Mouse (Mus musculus) heart, embryonic 14.5 days (tissue): ENCODE results near the gene Mrpl55. TPM values are rescaled to one million over a fixed set of nuclear protein-coding genes. Genes with fewer than 3 reads are reported as not detected.
A peak's percentile ranks its signal among the peaks of the same experiment; 100 is the strongest.

Experiments used
- ATAC-seq: fragments of 200-750 bp; cut with Nextera tagmentation; 2 replicates; pipeline ENCODE4 v1.8.0; 2017; ENCODE audit warnings: low read depth, moderate TSS enrichment; ENCODE audit not compliant: insufficient number of reproducible peaks, insufficient read depth, low FRiP score
- H3K27ac ChIP-seq, 2 experiments: fragments of 200-500 bp in 1 of 2; fragments of 300-500 bp in 1 of 2; sonication (generic) in 1 of 2; replicated peaks in 1 of 2; 2 replicates each; pipeline ENCODE4 v1.5.1; 2012 to 2014; ENCODE audit warnings: low read depth in 2 of 2, low read length in 2 of 2, control low read depth in 1 of 2, mild to moderate bottlenecking in 1 of 2, mixed read lengths in 1 of 2; ENCODE audit not compliant: control insufficient read depth in 1 of 2, insufficient read depth in 1 of 2
- H3K27me3 ChIP-seq: fragments of 300-500 bp; sonication (generic); 2 replicates; pipeline ENCODE4 v1.6.1; 2014; ENCODE audit warnings: mild to moderate bottlenecking, low read length, control low read depth; ENCODE audit not compliant: control insufficient read depth, insufficient read depth
- H3K36me3 ChIP-seq: fragments of 300-500 bp; sonication (generic); 2 replicates; pipeline ENCODE4 v1.6.1; 2014; ENCODE audit warnings: mild to moderate bottlenecking, control low read depth, low read length, mixed read lengths; ENCODE audit not compliant: control insufficient read depth, insufficient read depth
- H3K4me1 ChIP-seq, 2 experiments: fragments of 200-500 bp in 1 of 2; fragments of 300-500 bp in 1 of 2; sonication (generic) in 1 of 2; 2 replicates each; pipeline ENCODE4 v1.6.1; 2012 to 2014; ENCODE audit warnings: low read length in 2 of 2, control low read depth in 1 of 2, mixed read lengths in 1 of 2; ENCODE audit not compliant: control insufficient read depth in 2 of 2, insufficient read depth in 2 of 2
- H3K4me2 ChIP-seq: fragments of 300-500 bp; sonication (generic); 2 replicates; pipeline ENCODE4 v1.6.1; 2014; ENCODE audit warnings: mild to moderate bottlenecking, low read length
- H3K4me3 ChIP-seq, 2 experiments: fragments of 200-500 bp in 1 of 2; fragments of 300-500 bp in 1 of 2; sonication (generic) in 1 of 2; 2 replicates each; pipeline ENCODE4 v1.5.1; 2012 to 2014; ENCODE audit warnings: low read length in 2 of 2, mild to moderate bottlenecking in 2 of 2, control low read depth in 1 of 2, low read depth in 1 of 2, moderate library complexity in 1 of 2; ENCODE audit not compliant: control insufficient read depth in 1 of 2, insufficient read depth in 1 of 2
- H3K9ac ChIP-seq: fragments of 300-500 bp; sonication (generic); 2 replicates; pipeline ENCODE4 v1.6.1; 2014; ENCODE audit warnings: mild to moderate bottlenecking, low read length
- H3K9me3 ChIP-seq: fragments of 300-500 bp; sonication (generic); 2 replicates; pipeline ENCODE4 v1.6.1; 2016; ENCODE audit warnings: low read length, control low read depth; ENCODE audit not compliant: control insufficient read depth
- WGBS: fragments of 180-500 bp; shearing (Covaris S2); extraction: QIAGEN DNeasy Blood & Tissue Kit; methylation state at CpG from one replicate; pipeline ENCODE4 v1.1.7; 2014; 5-methylcytosine and 5-hydroxymethylcytosine counted together
- polyA plus RNA-seq: library from polyadenylated mRNA; unstranded; fragments of >200 nt; fragmentation: Nextera tagmentation; extraction: Ambion mirVana; gene quantifications from 2 replicates; pipeline ENCODE4 v1.2.1, GENCODE M21; 2014

Gene Mrpl55
- polyA plus RNA-seq, 1 experiment from 2014 or later, result 133 TPM

- no peaks in the 10 kb centered on the region for H3K27me3 ChIP-seq
- peaks cover 11 to 70% of the 10 kb centered on the region in 2 experiments for H3K4me1 ChIP-seq
- WGBS, result 85% methylated on average over 3 of the region's 3 CpGs
- H3K4me3 ChIP-seq, result no peak overlapping the region
- H3K9me3 ChIP-seq, result no peaks in the 10 kb centered on the region
- peak overlapping the region; percentile 27; the same call in 1 of the 2 replicates for H3K9ac ChIP-seq
- no peak for ATAC-seq
- H3K27ac ChIP-seq, result 0 out of 4 replicates have a peak overlapping the region, but pooled peaks of 1 of the 2 experiments have one; percentile 7
- H3K36me3 ChIP-seq, result peaks cover 29% of the 10 kb centered on the region
- H3K4me2 ChIP-seq, result peak overlapping the region; percentile 88; the same call in 1 of the 2 replicates
Measured at GRCm38 (mm10) chr11:59224025-59224424, 21.7 kb downstream of the Mrpl55 start.

- Histone ChIP-seq H3K27ac (no peak overlapping the region), H3K4me3 (no peak overlapping the region), H3K4me1 (peaks cover 11 to 69% of the 10 kb centered on the region in 2 experiments), H3K27me3 (no peaks in the 10 kb centered on the region), H3K9me3 (no peaks in the 10 kb centered on the region), H3K9ac (peak overlapping the region; percentile 27; the same call in 1 of the 2 replicates), H3K36me3 (peaks cover 26% of the 10 kb centered on the region), H3K4me2 (peak overlapping the region; percentile 88)
- WGBS, result 29% methylated on average over 2 of the region's 2 CpGs
- ATAC-seq, result no peak
Measured at GRCm38 (mm10) chr11:59224470-59224869, 22.2 kb downstream of the Mrpl55 start.

GRCm38 (mm10) chr11:59225167-59225566 is 22.9 kb downstream of the Mrpl55 start:
- WGBS, result 28% methylated on average over 2 of the region's 2 CpGs
- peaks cover 11 to 69% of the 10 kb centered on the region in 2 experiments for H3K4me1 ChIP-seq
- peak overlapping the region; percentile 88 for H3K4me2 ChIP-seq
- ATAC-seq, result no peak
- H3K36me3 ChIP-seq, result peaks cover 19% of the 10 kb centered on the region
- H3K4me3 ChIP-seq, result no peak overlapping the region
- H3K9ac ChIP-seq, result no peak overlapping the region
- no peak overlapping the region for H3K27ac ChIP-seq
- H3K27me3 ChIP-seq, result no peaks in the 10 kb centered on the region
- no peaks in the 10 kb centered on the region for H3K9me3 ChIP-seq

GRCm38 (mm10) chr11:59226251-59226650 is 24.0 kb downstream of the Mrpl55 start:
- peaks cover 11 to 60% of the 10 kb centered on the region in 2 experiments for H3K4me1 ChIP-seq
- H3K9me3 ChIP-seq, result no peaks in the 10 kb centered on the region
- H3K27ac ChIP-seq, result 0 out of 4 replicates have a peak overlapping the region, but pooled peaks of 1 of the 2 experiments have one; percentile 2
- peak overlapping the region; percentile 89 to 99; a peak in 3 of 4 replicates for H3K4me3 ChIP-seq
- no peaks in the 10 kb centered on the region for H3K27me3 ChIP-seq
- peak overlapping the region; percentile 88 for H3K4me2 ChIP-seq
- peaks cover 16% of the 10 kb centered on the region for H3K36me3 ChIP-seq
- H3K9ac ChIP-seq, result peak overlapping the region; percentile 100
- WGBS, result 38% methylated on average over 3 of the region's 3 CpGs
- no peak for ATAC-seq

- Histone ChIP-seq H3K36me3 (peaks cover 16% of the 10 kb centered on the region), H3K9me3 (no peaks in the 10 kb centered on the region), H3K4me1 (peaks cover 11 to 53% of the 10 kb centered on the region in 2 experiments), H3K4me2 (peak overlapping the region; percentile 88), H3K4me3 (peak overlapping the region; percentile 89 to 99), H3K27ac (peak overlapping the region; percentile 97 to 98), H3K9ac (peak overlapping the region; percentile 100), H3K27me3 (no peaks in the 10 kb centered on the region)
- no peak for ATAC-seq
- WGBS, result 2% methylated on average over 21 of the region's 21 CpGs
Measured at GRCm38 (mm10) chr11:59226787-59227603, 24.7 kb downstream of the Mrpl55 start.

- under 1% methylated on average over 37 of the region's 51 CpGs for WGBS
- ATAC-seq, result peak; percentile 79
- no peaks in the 10 kb centered on the region for H3K27me3 ChIP-seq
- peaks cover 11 to 47% of the 10 kb centered on the region in 2 experiments for H3K4me1 ChIP-seq
- H3K36me3 ChIP-seq, result peaks cover 16% of the 10 kb centered on the region
- no peaks in the 10 kb centered on the region for H3K9me3 ChIP-seq
- peak overlapping the region; percentile 89 to 99 for H3K4me3 ChIP-seq
- peak overlapping the region; percentile 88 for H3K4me2 ChIP-seq
- peak overlapping the region; percentile 97 to 98 for H3K27ac ChIP-seq
- peak overlapping the region; percentile 100 for H3K9ac ChIP-seq
Measured at GRCm38 (mm10) chr11:59227604-59228121, 25.4 kb downstream of the Mrpl55 start.

- ATAC-seq, result peak; percentile 94
- 4% methylated on average over 59 of the region's 59 CpGs for WGBS
Measured at GRCm38 (mm10) chr11:59228122-59228953, 26.1 kb downstream of the Mrpl55 start, which contains the start of gene Arf1. Gene Arf1, minus strand, starts transcription at chr11:59228270.

More at GRCm38 (mm10) chr11:59228122-59228953, 26.1 kb downstream of the Mrpl55 start, which contains the start of gene Arf1:
- Histone ChIP-seq H3K4me3 (peak within 1 kb of the TSS; percentile 89 to 99), H3K27me3 (no peaks in the 10 kb centered on the region), H3K27ac (peak within 1 kb of the TSS; percentile 97 to 98), H3K4me1 (peaks cover 11 to 40% of the 10 kb centered on the region in 2 experiments), H3K9me3 (no peaks in the 10 kb centered on the region), H3K36me3 (peaks cover 10% of the 10 kb centered on the region), H3K9ac (peak within 1 kb of the TSS; percentile 100), H3K4me2 (peak within 1 kb of the TSS; percentile 88)
